Mouse (Mus musculus) testis, adult 2 months (tissue): ENCODE results near the gene BC016579. TPM values are rescaled to one million over a fixed set of nuclear protein-coding genes. Genes with fewer than 3 reads are reported as not detected.

Experiments
- H3K27ac ChIP-seq: fragments of 200-500 bp; 2 replicates; pipeline ENCODE4 v1.5.1; 2012; ENCODE audit warnings: low read depth, low read length; ENCODE audit not compliant: control insufficient read depth, insufficient read depth
- H3K27me3 ChIP-seq: fragments of 200-500 bp; 2 replicates; pipeline ENCODE4 v1.6.1; 2012; ENCODE audit warnings: mild to moderate bottlenecking, low read length, moderate library complexity; ENCODE audit not compliant: control insufficient read depth, insufficient read depth
- H3K36me3 ChIP-seq: fragments of 200-500 bp; 2 replicates; pipeline ENCODE4 v1.6.1; 2012; ENCODE audit warnings: mild to moderate bottlenecking, low read length; ENCODE audit not compliant: control insufficient read depth, insufficient read depth
- H3K4me1 ChIP-seq: fragments of 200-500 bp; 2 replicates; pipeline ENCODE4 v1.6.1; 2012; ENCODE audit warnings: low read length; ENCODE audit not compliant: control insufficient read depth, insufficient read depth
- H3K4me3 ChIP-seq: fragments of 200-500 bp; 2 replicates; pipeline ENCODE4 v1.5.1; 2012; ENCODE audit warnings: low read depth, mild to moderate bottlenecking, low read length, moderate library complexity, mixed read lengths; ENCODE audit not compliant: control insufficient read depth
- CTCF ChIP-seq: fragments of 200-500 bp; IDR thresholded peaks from 2 replicates; pipeline ENCODE4 v1.5.1; 2012; ENCODE audit warnings: low read depth, mild to moderate bottlenecking, inconsistent platforms, low read length, moderate library complexity; ENCODE audit not compliant: control insufficient read depth, insufficient read depth, insufficient replicate concordance
- POLR2A ChIP-seq: fragments of 200-500 bp; IDR thresholded peaks from 2 replicates; pipeline ENCODE4 v1.6.1; 2012; ENCODE audit warnings: low read depth, mild to moderate bottlenecking, inconsistent platforms, low read length, moderate library complexity; ENCODE audit not compliant: control insufficient read depth
- polyA plus RNA-seq: library from polyadenylated mRNA; depleted of rRNA; stranded (reverse); fragments of >200 nt; gene quantifications from 2 replicates; pipeline ENCODE4 v1.2.3, GENCODE M21; 2012

Gene BC016579
- polyA plus RNA-seq, 1 experiment, result not detected

DNA sequence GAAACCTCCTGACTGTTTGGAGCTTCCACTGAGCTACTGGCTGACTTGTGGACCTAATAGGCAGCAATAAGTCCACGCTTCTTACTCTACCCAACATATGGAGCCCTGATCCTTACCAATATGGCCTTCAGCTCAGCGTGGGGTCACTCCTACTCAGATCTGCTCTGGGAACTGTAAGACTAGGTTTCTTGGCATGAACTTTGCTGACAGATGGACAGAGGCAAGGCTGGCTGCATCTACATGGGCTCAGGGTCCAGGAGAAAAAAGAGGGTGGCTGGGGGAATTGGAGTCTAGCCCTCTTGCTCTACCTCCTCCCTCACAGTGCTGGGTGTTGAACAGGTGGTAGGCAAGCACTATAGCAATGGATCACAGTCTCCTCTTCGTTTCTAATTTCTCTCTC lies 33.0 kb upstream of the BC016579 start:
- TF ChIP-seq CTCF (no peak), POLR2A (no peak)
- Histone ChIP-seq H3K27me3 (no peaks in the 10 kb centered on the region), H3K4me1 (no peaks in the 10 kb centered on the region), H3K36me3 (no peaks in the 10 kb centered on the region), H3K27ac (no peak overlapping the region), H3K4me3 (no peak overlapping the region)

DNA sequence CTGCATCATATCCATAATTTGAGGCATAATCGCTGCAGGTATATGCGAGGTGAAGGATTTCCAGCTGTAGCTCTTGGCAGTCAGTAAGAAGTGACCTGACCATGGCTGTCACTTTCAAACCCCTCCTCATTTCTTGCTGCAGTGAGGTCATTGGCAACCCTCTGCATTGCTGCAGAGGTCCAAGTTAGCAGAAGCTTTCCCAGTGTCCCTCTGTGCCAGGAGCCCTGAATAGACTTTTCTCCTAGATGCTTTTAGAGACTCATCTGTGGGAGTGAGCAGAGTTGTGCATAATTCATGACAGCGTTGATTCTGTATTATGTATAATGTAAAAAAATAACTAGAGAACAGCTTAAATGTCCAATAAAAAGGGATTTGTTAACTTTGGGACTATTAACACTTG lies 31.4 kb upstream of the BC016579 start:
- Histone ChIP-seq H3K36me3 (no peaks in the 10 kb centered on the region), H3K4me1 (no peaks in the 10 kb centered on the region), H3K27me3 (no peaks in the 10 kb centered on the region), H3K4me3 (no peak overlapping the region), H3K27ac (no peak overlapping the region)
- TF ChIP-seq POLR2A (no peak), CTCF (no peak)

DNA sequence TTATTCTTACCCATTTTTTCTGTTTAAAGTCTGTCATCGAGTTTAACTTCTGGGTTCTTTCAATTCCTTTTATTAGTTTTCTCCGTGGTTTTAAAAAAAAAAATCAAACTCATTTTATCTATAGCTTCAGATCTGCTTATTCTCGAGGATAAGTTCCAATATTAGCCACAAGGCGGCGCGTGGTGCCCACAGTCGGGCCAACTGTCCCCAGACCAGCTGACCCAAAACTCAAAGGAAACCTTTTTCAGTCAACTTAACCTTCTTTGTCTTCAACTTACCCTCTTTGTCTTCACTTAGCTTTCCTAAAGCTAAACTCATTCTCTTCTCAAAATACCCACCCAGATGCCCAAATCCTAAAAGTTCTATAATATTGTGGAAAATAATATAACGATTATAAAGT lies 30.9 kb upstream of the BC016579 start:
- Histone ChIP-seq H3K4me1 (no peaks in the 10 kb centered on the region), H3K27me3 (no peaks in the 10 kb centered on the region), H3K27ac (no peak overlapping the region), H3K36me3 (no peaks in the 10 kb centered on the region), H3K4me3 (no peak overlapping the region)
- TF ChIP-seq POLR2A, result no peak
- TF ChIP-seq CTCF, result peak; percentile 56; the same call in 1 of the 2 replicates

DNA sequence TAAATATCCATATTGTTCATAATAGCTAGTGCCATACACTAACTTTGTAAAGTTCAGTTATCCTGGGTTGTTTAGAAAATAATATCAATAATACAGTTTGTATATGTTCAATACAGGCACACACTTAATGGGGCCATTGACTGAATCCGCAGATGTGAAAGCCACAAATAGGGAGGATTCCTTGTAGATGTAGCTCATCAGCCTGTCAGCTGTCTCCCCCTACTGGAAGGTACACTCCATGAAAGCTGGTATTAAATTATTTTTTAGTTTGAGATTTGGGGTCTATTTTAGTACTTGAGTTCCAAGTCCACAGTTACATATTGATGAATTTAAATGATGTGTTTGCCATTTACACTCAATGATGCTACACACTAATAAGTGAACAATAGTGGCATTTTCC lies 22.6 kb upstream of the BC016579 start:
- H3K27me3 ChIP-seq, result no peaks in the 10 kb centered on the region
- no peak for TF ChIP-seq CTCF
- no peak for TF ChIP-seq POLR2A
- no peaks in the 10 kb centered on the region for H3K36me3 ChIP-seq
- no peaks in the 10 kb centered on the region for H3K4me1 ChIP-seq
- no peak overlapping the region for H3K27ac ChIP-seq
- no peak overlapping the region for H3K4me3 ChIP-seq

DNA sequence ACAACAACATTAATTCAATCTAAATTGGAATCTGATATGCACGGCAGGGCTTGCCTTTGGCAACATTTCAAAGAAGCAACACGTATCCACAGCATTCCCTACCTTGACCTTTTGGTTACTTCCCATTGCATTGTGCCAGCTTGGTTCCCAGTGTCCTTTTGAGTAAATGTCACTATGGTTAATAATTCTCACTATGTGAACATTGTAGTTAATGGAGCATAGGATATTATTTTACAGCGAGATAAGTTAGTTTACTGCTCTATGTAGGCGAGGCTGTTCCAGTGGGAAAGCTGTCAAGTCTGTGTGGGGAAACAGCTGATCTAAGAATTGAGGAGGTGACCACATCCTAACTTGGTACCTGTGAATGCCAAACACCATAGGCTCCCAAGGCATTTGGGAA lies 16.1 kb upstream of the BC016579 start:
- no peak overlapping the region for H3K27ac ChIP-seq
- no peaks in the 10 kb centered on the region for H3K4me1 ChIP-seq
- no peaks in the 10 kb centered on the region for H3K27me3 ChIP-seq
- H3K4me3 ChIP-seq, result no peak overlapping the region
- TF ChIP-seq CTCF, result no peak
- H3K36me3 ChIP-seq, result no peaks in the 10 kb centered on the region

DNA sequence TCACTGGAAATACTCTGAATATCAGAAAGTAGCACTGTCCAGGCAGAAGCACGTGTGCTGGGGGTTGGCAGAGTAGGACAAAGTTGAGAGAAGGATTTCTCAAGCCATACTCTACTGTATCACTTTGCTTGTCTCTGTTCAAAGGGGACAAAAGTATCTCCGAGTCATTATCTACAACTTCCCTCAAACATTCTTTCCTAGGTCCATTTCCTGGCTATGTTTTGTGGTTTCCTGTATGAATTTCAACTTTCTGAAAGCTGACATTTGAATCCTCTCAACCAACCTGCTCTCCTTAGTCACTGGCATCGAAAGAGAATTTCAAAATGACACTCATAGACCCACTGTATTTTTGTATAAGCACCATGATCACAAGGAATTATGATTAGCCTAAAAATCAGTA lies 14.3 kb upstream of the BC016579 start:
- Histone ChIP-seq H3K27me3 (no peaks in the 10 kb centered on the region), H3K27ac (no peak overlapping the region), H3K36me3 (no peaks in the 10 kb centered on the region), H3K4me3 (no peak overlapping the region), H3K4me1 (no peaks in the 10 kb centered on the region)
- TF ChIP-seq POLR2A (no peak), CTCF (no peak)

DNA sequence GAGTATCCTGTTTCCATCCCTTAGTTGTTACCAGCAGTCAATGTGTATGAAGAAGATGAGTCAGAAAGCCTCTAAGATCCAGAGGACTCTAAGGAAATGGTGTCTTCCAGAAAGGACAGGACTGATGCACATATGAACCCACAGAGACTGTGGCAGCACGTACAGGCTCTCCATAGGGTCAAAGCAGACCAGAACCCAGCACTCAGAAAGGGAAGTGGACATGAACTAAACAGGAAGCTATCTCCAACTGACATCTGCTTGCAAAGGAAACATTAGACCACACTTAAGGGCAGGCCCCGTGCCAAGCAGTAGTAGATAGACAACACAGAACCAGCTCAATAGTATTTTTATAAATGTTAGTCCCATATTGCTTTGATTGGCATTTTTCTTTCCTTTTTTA lies 12.3 kb upstream of the BC016579 start:
- Histone ChIP-seq H3K4me3 (no peak overlapping the region), H3K36me3 (no peaks in the 10 kb centered on the region), H3K4me1 (no peaks in the 10 kb centered on the region), H3K27ac (no peak overlapping the region), H3K27me3 (no peaks in the 10 kb centered on the region)
- TF ChIP-seq CTCF, result no peak
- TF ChIP-seq POLR2A, result no peak

DNA sequence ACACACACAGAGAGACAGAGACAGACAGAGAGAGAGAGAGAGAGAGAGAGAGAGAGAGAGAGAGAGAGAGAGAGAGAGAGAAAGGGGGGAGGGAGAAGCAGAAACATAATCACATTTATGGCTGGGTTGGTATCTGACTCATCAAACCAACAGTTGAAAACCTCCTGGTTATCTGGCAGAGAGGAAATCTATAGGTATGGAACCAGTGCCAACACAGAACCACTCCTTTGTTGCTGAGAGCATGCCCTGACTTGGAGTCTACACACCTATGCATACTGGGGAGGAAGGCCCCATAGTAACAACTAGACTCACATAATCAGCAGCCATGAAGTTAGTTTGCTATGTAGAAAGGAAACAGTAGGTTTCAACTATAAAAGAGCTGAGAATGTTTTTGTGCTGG lies 8.5 kb upstream of the BC016579 start:
- TF ChIP-seq POLR2A (no peak), CTCF (no peak)
- no peaks in the 10 kb centered on the region for H3K4me1 ChIP-seq
- H3K36me3 ChIP-seq, result no peaks in the 10 kb centered on the region
- H3K27me3 ChIP-seq, result no peaks in the 10 kb centered on the region
- no peak overlapping the region for H3K4me3 ChIP-seq
- no peak overlapping the region for H3K27ac ChIP-seq
